Mouse (Mus musculus) heart, embryonic 16.5 days (tissue): ENCODE data around the gene Mex3a. TPM values are rescaled to one million over a fixed set of nuclear protein-coding genes. Genes with fewer than 3 reads are reported as not detected.
A peak's percentile ranks its signal among the peaks of the same experiment; 100 is the strongest.

ENCODE experiments used
- ATAC-seq: fragments of 200-750 bp; cut with Nextera tagmentation; replicated peaks from 2 replicates; pipeline ENCODE4 v1.8.0; 2017; ENCODE audit warnings: moderate number of reproducible peaks; ENCODE audit not compliant: insufficient read depth, low FRiP score; ENCODE audit errors: extremely low read depth
- H3K27ac ChIP-seq: fragments of 300-500 bp; sonication (generic); 2 replicates; pipeline ENCODE4 v1.5.1; 2014; ENCODE audit warnings: mild to moderate bottlenecking, low read length, control low read depth, moderate library complexity
- H3K27me3 ChIP-seq: fragments of 300-500 bp; sonication (generic); 2 replicates; pipeline ENCODE4 v1.6.1; 2014; ENCODE audit warnings: low read length, mixed read lengths; ENCODE audit not compliant: control insufficient read depth, insufficient read depth
- H3K36me3 ChIP-seq: fragments of 300-500 bp; sonication (generic); 2 replicates; pipeline ENCODE4 v1.6.1; 2014; ENCODE audit not compliant: control insufficient read depth, insufficient read depth
- H3K4me1 ChIP-seq: fragments of 300-500 bp; sonication (generic); 2 replicates; pipeline ENCODE4 v1.6.1; 2014; ENCODE audit warnings: low read length, mixed read lengths; ENCODE audit not compliant: control insufficient read depth, insufficient read depth
- H3K4me2 ChIP-seq: fragments of 300-500 bp; sonication (generic); 2 replicates; pipeline ENCODE4 v1.6.1; 2014; ENCODE audit warnings: low read depth, mild to moderate bottlenecking, control low read depth, low read length
- H3K4me3 ChIP-seq: fragments of 300-500 bp; sonication (generic); 2 replicates; pipeline ENCODE4 v1.5.1; 2014; ENCODE audit warnings: mild to moderate bottlenecking, control low read depth, low read length
- H3K9ac ChIP-seq: fragments of 300-500 bp; sonication (generic); 2 replicates; pipeline ENCODE4 v1.6.1; 2014; ENCODE audit warnings: low read length, control low read depth
- H3K9me3 ChIP-seq: fragments of 300-500 bp; sonication (generic); replicated peaks from 2 replicates; pipeline ENCODE4 v1.6.1; 2016; ENCODE audit warnings: low read length; ENCODE audit not compliant: control insufficient read depth
- WGBS: fragments of 180-500 bp; shearing (Covaris S2); extraction: QIAGEN DNeasy Blood & Tissue Kit; methylation state at CpG from one replicate; pipeline ENCODE4 v1.1.7; 2014; 5-methylcytosine and 5-hydroxymethylcytosine counted together
- polyA plus RNA-seq: library from polyadenylated mRNA; unstranded; fragments of >200 nt; fragmentation: Nextera tagmentation; extraction: Ambion mirVana; gene quantifications from 2 replicates; pipeline ENCODE4 v1.2.1, GENCODE M21; 2015

Mex3a gene
- polyA plus RNA-seq, 1 experiment from 2014 or later, result 5.3 TPM

GRCm38 (mm10) chr3:88566536-88567061 lies 34.4 kb downstream of the Mex3a start:
- Histone ChIP-seq H3K4me2 (no peak overlapping the region), H3K4me3 (no peak overlapping the region), H3K9me3 (no peaks in the 10 kb centered on the region), H3K27ac (peak overlapping the region; percentile 66), H3K4me1 (0 out of 2 replicates have a peak, but pooled peaks cover 3% of the 10 kb centered on the region), H3K9ac (no peak overlapping the region), H3K36me3 (peaks cover 68% of the 10 kb centered on the region), H3K27me3 (no peaks in the 10 kb centered on the region)
- ATAC-seq, result no peak
- WGBS, result 67% methylated on average over 4 of the region's 4 CpGs

GRCm38 (mm10) chr3:88567892-88568291 lies 35.7 kb downstream of the Mex3a start:
- H3K36me3 ChIP-seq, result peaks cover 62% of the 10 kb centered on the region

DNA sequence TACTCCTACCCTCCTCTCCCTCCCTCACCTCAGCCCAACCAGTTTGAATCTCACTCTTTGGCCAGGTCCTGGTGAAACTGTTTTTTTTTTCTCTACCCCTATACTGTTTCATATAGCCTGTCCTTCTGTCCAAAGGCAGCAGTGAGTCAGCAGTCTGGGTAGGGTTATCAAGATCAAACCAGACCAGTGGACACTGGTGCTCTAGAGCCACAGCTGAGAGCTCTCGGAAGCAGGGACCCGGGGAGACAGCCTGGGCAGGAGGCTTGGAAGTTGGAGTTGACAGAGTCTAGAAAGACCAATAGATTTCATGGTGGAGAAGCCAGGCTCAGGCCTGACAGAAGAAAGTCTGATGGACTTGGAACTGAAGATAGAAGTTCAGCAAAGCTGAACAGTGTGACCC lies 36.4 kb downstream of the Mex3a start:
- no peak overlapping the region for H3K9ac ChIP-seq
- no peak overlapping the region for H3K27ac ChIP-seq
- 90% methylated on average over 2 of the region's 2 CpGs for WGBS
- H3K27me3 ChIP-seq, result no peaks in the 10 kb centered on the region
- no peak for ATAC-seq
- 0 out of 2 replicates have a peak, but pooled peaks cover 3% of the 10 kb centered on the region for H3K4me1 ChIP-seq
- H3K9me3 ChIP-seq, result no peaks in the 10 kb centered on the region
- peaks cover 55% of the 10 kb centered on the region for H3K36me3 ChIP-seq
- no peak overlapping the region for H3K4me2 ChIP-seq
- no peak overlapping the region for H3K4me3 ChIP-seq

More at GRCm38 (mm10) chr3:88567892-88568291, 35.7 kb downstream of the Mex3a start:
- 84% methylated on average over 6 of the region's 6 CpGs for WGBS
- Histone ChIP-seq H3K4me1 (0 out of 2 replicates have a peak, but pooled peaks cover 3% of the 10 kb centered on the region), H3K27me3 (no peaks in the 10 kb centered on the region), H3K9ac (no peak overlapping the region), H3K4me3 (no peak overlapping the region), H3K4me2 (no peak overlapping the region), H3K27ac (no peak overlapping the region), H3K9me3 (no peaks in the 10 kb centered on the region)
- no peak for ATAC-seq

GRCm38 (mm10) chr3:88569093-88569492 lies 36.9 kb downstream of the Mex3a start:
- 94% methylated on average over 2 of the region's 2 CpGs for WGBS
- Histone ChIP-seq H3K27me3 (no peaks in the 10 kb centered on the region), H3K4me2 (no peak overlapping the region), H3K27ac (no peak overlapping the region), H3K4me3 (no peak overlapping the region), H3K9ac (no peak overlapping the region), H3K4me1 (0 out of 2 replicates have a peak, but pooled peaks cover 3% of the 10 kb centered on the region), H3K9me3 (no peaks in the 10 kb centered on the region), H3K36me3 (peaks cover 52% of the 10 kb centered on the region)
- ATAC-seq, result no peak

GRCm38 (mm10) chr3:88569694-88570093 lies 37.5 kb downstream of the Mex3a start:
- H3K4me2 ChIP-seq, result no peak overlapping the region
- H3K4me1 ChIP-seq, result 0 out of 2 replicates have a peak, but pooled peaks cover 3% of the 10 kb centered on the region
- H3K27me3 ChIP-seq, result no peaks in the 10 kb centered on the region
- no peak for ATAC-seq
- no peak overlapping the region for H3K27ac ChIP-seq
- no peak overlapping the region for H3K9ac ChIP-seq
- H3K9me3 ChIP-seq, result no peaks in the 10 kb centered on the region
- H3K4me3 ChIP-seq, result no peak overlapping the region
- WGBS, result 85% methylated on average over 5 of the region's 5 CpGs
- H3K36me3 ChIP-seq, result peaks cover 46% of the 10 kb centered on the region

GRCm38 (mm10) chr3:88570341-88570740 lies 38.1 kb downstream of the Mex3a start:
- Histone ChIP-seq H3K9ac (no peak overlapping the region), H3K4me2 (no peak overlapping the region), H3K27me3 (no peaks in the 10 kb centered on the region), H3K9me3 (no peaks in the 10 kb centered on the region), H3K4me3 (no peak overlapping the region), H3K36me3 (peaks cover 40% of the 10 kb centered on the region), H3K4me1 (0 out of 2 replicates have a peak, but pooled peaks cover 3% of the 10 kb centered on the region), H3K27ac (no peak overlapping the region)
- WGBS, result 89% methylated on average over 10 of the region's 10 CpGs
- no peak for ATAC-seq

- H3K4me2 ChIP-seq, result no peak overlapping the region
- H3K9ac ChIP-seq, result no peak overlapping the region
- no peaks in the 10 kb centered on the region for H3K4me1 ChIP-seq
- no peaks in the 10 kb centered on the region for H3K9me3 ChIP-seq
- no peak for ATAC-seq
- no peak overlapping the region for H3K27ac ChIP-seq
- peaks cover 26% of the 10 kb centered on the region for H3K36me3 ChIP-seq
- no peaks in the 10 kb centered on the region for H3K27me3 ChIP-seq
- H3K4me3 ChIP-seq, result no peak overlapping the region
- WGBS, result 92% methylated on average over 1 of the region's 1 CpGs
Observed at GRCm38 (mm10) chr3:88571856-88572255, 39.7 kb downstream of the Mex3a start.

GRCm38 (mm10) chr3:88572835-88573234 lies 40.6 kb downstream of the Mex3a start:
- 65% methylated on average over 2 of the region's 2 CpGs for WGBS
- H3K4me2 ChIP-seq, result no peak overlapping the region
- H3K4me1 ChIP-seq, result no peaks in the 10 kb centered on the region
- no peak overlapping the region for H3K4me3 ChIP-seq
- no peaks in the 10 kb centered on the region for H3K27me3 ChIP-seq
- H3K27ac ChIP-seq, result no peak overlapping the region
- no peak overlapping the region for H3K9ac ChIP-seq
- peaks cover 20% of the 10 kb centered on the region for H3K36me3 ChIP-seq
- no peak for ATAC-seq
- H3K9me3 ChIP-seq, result no peaks in the 10 kb centered on the region

- Histone ChIP-seq H3K27ac (no peak overlapping the region), H3K27me3 (no peaks in the 10 kb centered on the region), H3K9me3 (no peaks in the 10 kb centered on the region), H3K4me3 (no peak overlapping the region), H3K36me3 (peaks cover 12% of the 10 kb centered on the region), H3K4me2 (no peak overlapping the region), H3K9ac (no peak overlapping the region), H3K4me1 (no peaks in the 10 kb centered on the region)
- no peak for ATAC-seq
- 75% methylated on average over 2 of the region's 2 CpGs for WGBS
Observed at GRCm38 (mm10) chr3:88573810-88574209, 41.6 kb downstream of the Mex3a start.
